Mouse (Mus musculus) c-Kit-positive CD71-negative TER-119-negative erythroid progenitor cells, embryonic 14.5 days (primary cell): ENCODE results near the gene Anapc5.
A peak's percentile ranks its signal among the peaks of the same experiment; 100 is the strongest.

Source experiments
- DNase-seq: peaks from one replicate; pipeline ENCODE4 v3.0.0-alpha.2; 2013; ENCODE audit warnings: low read depth

Gene Anapc5

GRCm38 (mm10) chr5:122820777-122821523 is at the start of gene Anapc5:
Gene Anapc5 (minus strand): TSS chr5:122821339.
- peak; percentile 98 for DNase-seq

- no peak for DNase-seq
Measured at GRCm38 (mm10) chr5:122863053-122863452, 41.9 kb upstream of the Anapc5 start.

GRCm38 (mm10) chr5:122855858-122856257 is 34.7 kb upstream of the Anapc5 start:
- no peak for DNase-seq

- no peak for DNase-seq
Measured at GRCm38 (mm10) chr5:122852611-122853010, 31.5 kb upstream of the Anapc5 start.

- no peak for DNase-seq
Measured at GRCm38 (mm10) chr5:122850319-122851002, 29.3 kb upstream of the Anapc5 start.

- peak; percentile 97 for DNase-seq
Measured at GRCm38 (mm10) chr5:122849521-122850318, 28.6 kb upstream of the Anapc5 start, which contains the start of gene Rnf34. Gene Rnf34 (plus strand): TSS chr5:122850048.

- no peak for DNase-seq
Measured at GRCm38 (mm10) chr5:122843799-122844198, 22.7 kb upstream of the Anapc5 start.

- no peak for DNase-seq
Measured at GRCm38 (mm10) chr5:122841126-122841525, 20.0 kb upstream of the Anapc5 start.

- DNase-seq: no peak
Measured at GRCm38 (mm10) chr5:122832996-122833395, 11.9 kb upstream of the Anapc5 start.

GRCm38 (mm10) chr5:122832536-122832935 is 11.4 kb upstream of the Anapc5 start:
- no peak for DNase-seq

- DNase-seq: no peak
Measured at GRCm38 (mm10) chr5:122825099-122825498, 4.0 kb upstream of the Anapc5 start.

- DNase-seq: no peak
Measured at GRCm38 (mm10) chr5:122824450-122824849, 3.3 kb upstream of the Anapc5 start.

GRCm38 (mm10) chr5:122823976-122824375 is 2.8 kb upstream of the Anapc5 start:
- no peak for DNase-seq

- DNase-seq: no peak
Measured at GRCm38 (mm10) chr5:122822441-122822840, 1.3 kb upstream of the Anapc5 start.

GRCm38 (mm10) chr5:122821524-122821885 is 366 bp upstream of the Anapc5 start:
- DNase-seq: no peak

GRCm38 (mm10) chr5:122812699-122813098 is 8.4 kb downstream of the Anapc5 start:
- no peak for DNase-seq

- DNase-seq: peak; percentile 75
Measured at GRCm38 (mm10) chr5:122811364-122812079, 9.6 kb downstream of the Anapc5 start.

GRCm38 (mm10) chr5:122805503-122805902 is 15.6 kb downstream of the Anapc5 start:
- no peak for DNase-seq

GRCm38 (mm10) chr5:122802706-122803105 is 18.4 kb downstream of the Anapc5 start:
- no peak for DNase-seq

GRCm38 (mm10) chr5:122801684-122802083 is 19.5 kb downstream of the Anapc5 start:
- DNase-seq: no peak

GRCm38 (mm10) chr5:122800345-122801010 is 20.7 kb downstream of the Anapc5 start:
- no peak for DNase-seq
